Mouse (Mus musculus) lung, embryonic 15.5 days (tissue): ENCODE results near the gene Tmem161b. TPM values are rescaled to one million over a fixed set of nuclear protein-coding genes. Genes with fewer than 3 reads are reported as not detected.

Experiments
- microRNA-seq: library from miRNA; unstranded; fragments of <30 nt; microRNA quantifications from one replicate; pipeline ENCODE4, GENCODE M21; 2016
- polyA plus RNA-seq: library from polyadenylated mRNA; unstranded; fragments of >200 nt; fragmentation: Nextera tagmentation; extraction: Ambion mirVana; gene quantifications from 2 replicates; pipeline ENCODE4 v1.2.1, GENCODE M21; 2015

Tmem161b gene
- polyA plus RNA-seq, 1 experiment from 2014 or later, result 11.3 TPM

Small RNAs within 50 kb of the gene (microRNA-seq; reads per million reads assigned to microRNA genes)
- gene Gm24331, result not detected
